Mouse (Mus musculus) MEL (cell line): ENCODE measurements at regions not wholly inside any gene's neighbourhood (a gene's known extent, or its start where the extent isn't known, plus 50 kb on each side); places are given as distances from the start of the nearest gene placed in this dataset.

Source experiments
- CHD2 ChIP-seq: IDR thresholded peaks from 2 replicates; pipeline ENCODE4 v1.6.1; 2011; ENCODE audit warnings: low read length, improper control_type of control experiment
- CTCF ChIP-seq, 3 experiments: IDR thresholded peaks in 2 of 3; conservative IDR thresholded peaks in 1 of 3; 2 replicates each; pipeline ENCODE4 v1.5.1; 2011 to 2012; ENCODE audit warnings: low read length in 3 of 3, low read depth in 2 of 3, mild to moderate bottlenecking in 2 of 3, improper control_type of control experiment in 1 of 3, inconsistent platforms in 1 of 3, mixed read lengths in 1 of 3, moderate library complexity in 1 of 3; ENCODE audit not compliant: control insufficient read depth in 1 of 3, insufficient read depth in 1 of 3, poor library complexity in 1 of 3, severe bottlenecking in 1 of 3
- E2F4 ChIP-seq: IDR thresholded peaks from 2 replicates; pipeline ENCODE4 v1.6.1; 2011; ENCODE audit warnings: low read depth, low read length, improper control_type of control experiment, borderline replicate concordance
- EP300 ChIP-seq, 2 experiments: IDR thresholded peaks; 2 replicates each; pipeline ENCODE4 v1.6.1; 2011; ENCODE audit warnings: improper control_type of control experiment in 2 of 2, low read length in 2 of 2, low read depth in 1 of 2, mild to moderate bottlenecking in 1 of 2
- JUND ChIP-seq: IDR thresholded peaks from 2 replicates; pipeline ENCODE4 v1.6.1; 2011; ENCODE audit warnings: low read depth, mild to moderate bottlenecking, improper control_type of control experiment, low read length
- MAX ChIP-seq: IDR thresholded peaks from 2 replicates; pipeline ENCODE4 v1.6.1; 2011; ENCODE audit warnings: low read length, improper control_type of control experiment
- MYC ChIP-seq: IDR thresholded peaks from 2 replicates; pipeline ENCODE4 v1.6.1; 2011; ENCODE audit warnings: low read depth, mild to moderate bottlenecking, low read length, improper control_type of control experiment, moderate library complexity
- POLR2A ChIP-seq, 2 experiments: IDR thresholded peaks; 2 replicates each; pipeline ENCODE4 v1.6.1; 2011 to 2012; ENCODE audit warnings: low read length in 2 of 2, mild to moderate bottlenecking in 2 of 2, control low read depth in 1 of 2, improper control_type of control experiment in 1 of 2, low read depth in 1 of 2, moderate library complexity in 1 of 2; ENCODE audit not compliant: control insufficient read depth in 1 of 2, insufficient read depth in 1 of 2, poor library complexity in 1 of 2
- RAD21 ChIP-seq: IDR thresholded peaks from 2 replicates; pipeline ENCODE4 v1.6.1; 2011; ENCODE audit warnings: mild to moderate bottlenecking, low read depth, low read length, improper control_type of control experiment
- TAL1 ChIP-seq: IDR thresholded peaks from 2 replicates; pipeline ENCODE4 v1.6.1; 2012; ENCODE audit warnings: mild to moderate bottlenecking, inconsistent platforms, low read length, moderate library complexity, mixed read lengths
- ZC3H11A ChIP-seq: IDR thresholded peaks from 2 replicates; pipeline ENCODE4 v1.6.1; 2012; ENCODE audit warnings: low read depth, mild to moderate bottlenecking, inconsistent platforms, low read length, improper control_type of control experiment
- ZMIZ1 ChIP-seq: IDR thresholded peaks from 2 replicates; pipeline ENCODE4 v1.6.1; 2012; ENCODE audit warnings: low read depth, mild to moderate bottlenecking, inconsistent platforms, low read length, improper control_type of control experiment, moderate library complexity

GRCm38 (mm10) chr6:111883946-111884345 lies 389.6 kb upstream of the Lmcd1 start:
- TF ChIP-seq E2F4, result no peak
- TF ChIP-seq ZC3H11A, result no peak
- no peak for TF ChIP-seq POLR2A (IDR thresholded peaks at IDR 0.05; ENCODE audit: control insufficient read depth in 1 of 2, insufficient read depth in 1 of 2, low read depth in 1 of 2, low read length in 2 of 2, poor library complexity in 1 of 2)
- no peak for TF ChIP-seq EP300 (IDR thresholded peaks at IDR 0.05; ENCODE audit: low read depth in 1 of 2, low read length in 2 of 2)
- TF ChIP-seq TAL1, result no peak
- no peak for TF ChIP-seq CTCF (IDR thresholded peaks at IDR 0.05 in 2 of 3, conservative IDR thresholded peaks at IDR 0.05 in 1 of 3; ENCODE audit: control insufficient read depth in 1 of 3, insufficient read depth in 1 of 3, low read depth in 2 of 3, low read length in 3 of 3, poor library complexity in 1 of 3, severe bottlenecking in 1 of 3)
- TF ChIP-seq MAX, result no peak
- no peak for TF ChIP-seq CHD2
- no peak for TF ChIP-seq MYC
- no peak for TF ChIP-seq ZMIZ1
- TF ChIP-seq RAD21, result no peak
- TF ChIP-seq JUND, result no peak
